Mouse (Mus musculus): Measurements from ENCODE around the gene Rbm8a.

GRCm38 (mm10) chr3:96632058-96632457 is 2.3 kb downstream of the Rbm8a start:
- TF ChIP-seq POLR2A (IDR thresholded peaks at IDR 0.05; ENCODE audit: borderline replicate concordance, extremely low read depth, insufficient read depth, insufficient read length, poor library complexity, severe bottlenecking) (no peak), CTCF (IDR thresholded peaks at IDR 0.05; ENCODE audit: borderline replicate concordance, extremely low read depth, insufficient read depth, insufficient read length) (no peak)
